Mouse (Mus musculus) embryonic fibroblast, embryonic 13.5 days (primary cell): Measurements from ENCODE around the gene Cbarp.

ENCODE experiments used
- CTCF ChIP-seq: IDR thresholded peaks from 2 replicates; pipeline ENCODE4 v1.5.1; 2011; ENCODE audit warnings: mild to moderate bottlenecking, control low read depth, low read length, moderate library complexity, borderline replicate concordance; ENCODE audit not compliant: insufficient read depth
- POLR2A ChIP-seq: IDR thresholded peaks from 2 replicates; pipeline ENCODE4 v1.6.1; 2011; ENCODE audit warnings: low read depth, mild to moderate bottlenecking, control low read depth, low read length, moderate library complexity

- TF ChIP-seq CTCF = peak; percentile 83
- TF ChIP-seq POLR2A = peak; percentile 64
These were observed 608 bp upstream of the Cbarp start for GRCm38 (mm10) chr10:80141243-80141642.
